Mouse (Mus musculus) kidney, adult 2 months (tissue): ENCODE measurements around the gene Zbtb20.

Experiments
- CTCF ChIP-seq: fragments of 200-500 bp; conservative IDR thresholded peaks from 2 replicates; pipeline ENCODE4 v1.5.1; 2011; ENCODE audit warnings: low read depth, mild to moderate bottlenecking, control low read depth, low read length, moderate library complexity, mixed read lengths; ENCODE audit not compliant: insufficient read depth, insufficient read length
- POLR2A ChIP-seq: fragments of 200-500 bp; IDR thresholded peaks from one replicate; pipeline ENCODE4 v1.6.1; 2011; ENCODE audit warnings: low read depth, low read length, control low read depth

DNA sequence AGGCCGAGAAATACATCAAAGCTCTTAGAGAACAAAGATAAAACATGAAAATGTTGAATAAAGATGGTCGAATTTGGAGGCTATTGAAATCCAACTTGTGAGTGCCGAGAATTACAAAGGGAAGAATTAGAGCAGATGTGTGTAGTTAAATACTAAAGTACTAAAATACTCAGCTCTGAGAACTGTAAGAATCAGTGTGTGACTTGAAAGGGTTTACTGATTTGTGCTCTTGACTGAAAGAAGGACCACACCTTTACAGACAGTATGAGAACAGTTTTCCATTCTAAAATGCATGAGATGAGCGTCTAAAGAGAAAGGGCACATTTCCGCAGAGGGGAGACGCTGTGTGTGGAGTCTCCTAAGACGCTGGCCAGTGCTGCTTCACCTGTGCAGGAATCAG lies 10.3 kb downstream of the Zbtb20 start:
- TF ChIP-seq CTCF (no peak), POLR2A (no peak)
